Mouse (Mus musculus) inflammation-experienced regulatory T-cells (primary cell): ENCODE data around the gene Glmp. TPM values are rescaled to one million over a fixed set of nuclear protein-coding genes. Genes with fewer than 3 reads are reported as not detected.

Source experiments
- polyA plus RNA-seq, 2 experiments: library from polyadenylated mRNA; unstranded; fragments of 100-300 nt; shearing (Covaris generic); gene quantifications; one replicate each; pipeline ENCODE4 v1.2.1; 2017

The Glmp gene
- 100 to 1,000 TPM; 342 to 357 TPM for polyA plus RNA-seq

DNA sequence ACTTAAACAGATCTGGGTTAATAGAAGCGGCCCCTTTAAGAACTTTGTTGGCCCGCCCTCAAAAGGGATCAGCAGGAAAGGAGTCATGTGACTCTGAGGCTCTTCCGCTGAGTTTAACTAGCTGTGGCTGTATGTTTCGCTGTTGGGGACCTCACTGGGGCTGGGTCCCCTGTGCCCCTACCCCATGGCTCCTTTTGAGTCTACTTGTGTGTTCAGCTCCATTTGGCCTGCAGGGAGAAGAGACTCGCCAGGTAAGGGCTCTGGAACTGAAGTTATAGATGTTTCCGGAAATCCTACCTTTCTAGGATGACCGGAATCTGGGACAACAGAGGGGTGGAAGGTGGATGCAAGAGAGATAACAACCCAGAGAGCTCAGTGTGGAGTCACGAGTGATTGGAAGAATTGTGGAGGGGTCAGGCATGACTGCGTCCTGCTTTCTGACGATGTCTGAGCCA, at the start of gene Glmp:
Gene Glmp, plus strand, starts transcription at position 73 of the 455 bp plus-strand sequence.

DNA sequence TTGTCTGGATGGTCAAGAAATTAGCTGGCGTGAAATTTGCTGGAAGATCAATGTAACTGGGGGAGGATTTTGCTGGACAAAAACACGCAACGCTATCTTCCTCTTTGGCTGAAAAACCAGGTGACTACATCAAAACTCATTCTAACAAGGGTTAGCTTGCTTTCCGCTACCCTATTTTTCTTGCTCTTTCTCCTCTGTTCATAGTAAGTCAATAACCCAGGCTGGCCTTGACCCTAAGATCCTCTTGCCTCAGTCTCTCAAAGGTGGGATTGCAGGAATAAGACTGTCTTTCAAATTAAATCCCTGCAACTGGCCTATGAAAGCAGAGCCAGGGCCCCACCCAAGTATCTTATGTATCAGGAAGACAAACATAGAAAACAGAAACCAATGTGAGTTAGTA, 37.7 kb upstream of the Glmp start, which contains the start of gene Gm38392:
Gene Gm38392, minus strand, starts transcription at position 101 of the 400 bp plus-strand sequence.

GRCm38 (mm10) chr3:88296561-88297318, 28.1 kb upstream of the Glmp start, which contains the start of the genes Tsacc and Cct3:
Gene Tsacc (minus strand): TSS chr3:88296999.
Gene Cct3 (plus strand): TSS chr3:88297116.

GRCm38 (mm10) chr3:88336058-88337013, 11.5 kb downstream of the Glmp start, which contains the start of the genes Tmem79 and Smg5:
Gene Tmem79 (minus strand): TSS chr3:88336148.
Gene Smg5 (plus strand): TSS chr3:88336260.

GRCm38 (mm10) chr3:88364337-88364736, 39.5 kb downstream of the Glmp start, which contains the start of gene Paqr6:
Gene Paqr6 (plus strand): TSS chr3:88364584.

DNA sequence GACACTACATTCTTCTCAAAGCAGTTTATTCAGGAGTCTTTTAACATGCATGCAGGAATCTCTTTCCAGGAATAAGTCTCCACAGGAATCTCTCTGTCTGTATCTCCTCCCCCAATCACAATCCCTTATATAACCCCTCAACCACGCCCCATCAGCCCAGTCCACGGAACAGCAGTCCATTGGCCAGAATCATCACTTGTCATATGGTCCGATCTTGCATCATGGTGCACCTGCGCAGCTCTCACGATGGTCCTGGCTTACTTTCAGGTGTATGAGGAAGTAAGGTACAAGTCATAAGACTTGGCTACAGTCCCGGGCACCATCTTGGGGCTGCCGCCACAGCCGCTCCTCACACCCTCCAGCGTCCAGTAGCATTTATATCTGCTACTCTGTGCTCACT, 47.8 kb downstream of the Glmp start, which contains the start of gene Bglap3:
Gene Bglap3, minus strand, starts transcription at position 101 of the 400 bp plus-strand sequence.

DNA sequence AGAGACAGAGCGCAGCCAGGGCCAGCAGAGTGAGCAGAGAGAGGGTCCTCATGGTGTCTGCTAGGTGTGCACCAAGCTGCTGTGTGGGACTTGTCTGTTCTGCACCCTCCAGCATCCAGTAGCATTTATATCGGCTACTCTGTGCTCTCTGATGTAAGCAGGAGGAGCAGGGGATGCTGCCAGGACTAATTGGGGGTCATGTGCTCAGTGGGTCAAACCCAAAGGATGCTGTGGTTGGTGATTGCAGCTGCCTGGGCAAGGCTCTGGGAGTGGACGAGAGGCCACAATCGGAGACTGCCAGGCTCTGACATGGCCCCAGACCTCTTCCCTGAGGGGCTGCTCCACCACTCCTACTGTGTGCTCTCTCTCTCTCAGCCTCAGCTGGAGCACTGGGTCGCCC, 53.8 kb downstream of the Glmp start, which contains the start of gene Bglap2:
Gene Bglap2, minus strand, starts transcription at position 101 of the 400 bp plus-strand sequence.

Other genes with a start within 250 kb of the Glmp start
- gene Ttc24, start 246.7 kb upstream of the Glmp start, polyA plus RNA-seq = 1 to 10 TPM in 1 of 2 experiments, not detected in 1; 1.5 TPM
- 1 to 10 TPM in 1 of 2 experiments, under 1 TPM in 1; 0.69 to 3.5 TPM for gene Iqgap3, start 243.1 kb upstream of the Glmp start, polyA plus RNA-seq
- gene Mef2d, start 182.7 kb upstream of the Glmp start, polyA plus RNA-seq = 10 to 100 TPM; 95.1 to 98.4 TPM
- gene Rhbg, start 70.3 kb upstream of the Glmp start, polyA plus RNA-seq = under 1 TPM in 1 of 2 experiments, not detected in 1; 0.39 TPM
- gene Gm38392, start 37.8 kb upstream of the Glmp start, polyA plus RNA-seq = under 1 TPM in 1 of 2 experiments, not detected in 1; 0.31 TPM
- 10 to 100 TPM in 1 of 2 experiments, 1 to 10 TPM in 1; 8.3 to 15.6 TPM for gene Tsacc, start 28.0 kb upstream of the Glmp start, polyA plus RNA-seq
- 100 to 1,000 TPM; 327 to 346 TPM for gene Cct3, start 27.9 kb upstream of the Glmp start, polyA plus RNA-seq
- 1 to 10 TPM in 1 of 2 experiments, under 1 TPM in 1; 0.96 to 2.8 TPM for gene Tmem79, start 11.1 kb downstream of the Glmp start, polyA plus RNA-seq
- gene Smg5, start 11.2 kb downstream of the Glmp start, polyA plus RNA-seq = 10 to 100 TPM; 38.2 to 49.1 TPM
- gene Paqr6, start 39.6 kb downstream of the Glmp start, polyA plus RNA-seq = 1 to 10 TPM; 1.1 to 3.0 TPM
- gene Bglap3, start 47.7 kb downstream of the Glmp start, polyA plus RNA-seq = 10 to 100 TPM in 1 of 2 experiments, not detected in 1; 82.5 TPM
- gene Bglap2, start 53.7 kb downstream of the Glmp start, polyA plus RNA-seq = 1 to 10 TPM in 1 of 2 experiments, not detected in 1; 4.1 TPM
- 1 to 10 TPM in 1 of 2 experiments, not detected in 1; 2.4 TPM for gene Bglap, start 59.4 kb downstream of the Glmp start, polyA plus RNA-seq
- 10 to 100 TPM; 36.0 to 42.7 TPM for gene Pmf1, start 85.3 kb downstream of the Glmp start, polyA plus RNA-seq
- gene Slc25a44, start 100.1 kb downstream of the Glmp start, polyA plus RNA-seq = 10 to 100 TPM; 18.5 to 25.3 TPM
- gene Sema4a, start 136.2 kb downstream of the Glmp start, polyA plus RNA-seq = 100 to 1,000 TPM in 1 of 2 experiments, 10 to 100 TPM in 1; 36.5 to 227 TPM
- gene Lmna, start 184.9 kb downstream of the Glmp start, polyA plus RNA-seq = 10 to 100 TPM; 19.0 to 26.0 TPM
- gene Mex3a, start 207.4 kb downstream of the Glmp start, polyA plus RNA-seq = under 1 TPM; 0.24 to 0.40 TPM
- gene Rab25, start 223.3 kb downstream of the Glmp start, polyA plus RNA-seq = 1 to 10 TPM in 1 of 2 experiments, under 1 TPM in 1; 0.77 to 1.7 TPM
- 100 to 1,000 TPM; 166 to 168 TPM for gene Lamtor2, start 228.1 kb downstream of the Glmp start, polyA plus RNA-seq
- 10 to 100 TPM; 48.2 to 54.1 TPM for gene Ubqln4, start 228.7 kb downstream of the Glmp start, polyA plus RNA-seq